7 mouse cellular contexts compared by ENCODE assay signal in genomic region chr5:69704261-69705167, GRCm38 (mm10).
DNase-seq lines count a peak whose midpoint lies in the region; ATAC-seq and TF ChIP-seq lines count a peak whose summit lies in the region.

No protein-coding gene starts in this region.

- DNase-seq in lung, postnatal 0 days (ENCODE audit: low spot score), result no peak
- no peak for DNase-seq in lung, adult 2 months
- DNase-seq in embryo, embryonic 10 days (ENCODE audit: low spot score), result peak; percentile 70
- DNase-seq in hindbrain, embryonic 14.5 days (ENCODE audit: low spot score), result peak; percentile 80
- DNase-seq in thymus, postnatal 0 days (ENCODE audit: low spot score), result no peak
- DNase-seq in spleen, adult 12 weeks (ENCODE audit: low spot score), result no peak

- H3K9ac ChIP-seq in lung, postnatal 0 days (replicated peaks; ENCODE audit: low read depth), result no peak overlapping the region
- H3K9ac ChIP-seq in hindbrain, embryonic 14.5 days, result no peak overlapping the region
- no peak overlapping the region for H3K9ac ChIP-seq in neural tube, embryonic 13.5 days

- WGBS in lung, postnatal 0 days, result 40% methylated on average over 2 of the region's 2 CpGs
- 47% methylated on average over 2 of the region's 2 CpGs for WGBS in lung, adult 2 months
- 49% methylated on average over 2 of the region's 2 CpGs for WGBS in hindbrain, embryonic 14.5 days
- 61% methylated on average over 2 of the region's 2 CpGs for WGBS in neural tube, embryonic 13.5 days

- H3K36me3 ChIP-seq in lung, postnatal 0 days (ENCODE audit: insufficient read depth, low read length), result no peaks in the 10 kb centered on the region
- no peaks in the 10 kb centered on the region for H3K36me3 ChIP-seq in hindbrain, embryonic 14.5 days (replicated peaks; ENCODE audit: control insufficient read depth, insufficient read depth)
- no peaks in the 10 kb centered on the region for H3K36me3 ChIP-seq in neural tube, embryonic 13.5 days

- H3K27me3 ChIP-seq in lung, postnatal 0 days (replicated peaks; ENCODE audit: insufficient read depth, low read length), result no peaks in the 10 kb centered on the region
- H3K27me3 ChIP-seq in hindbrain, embryonic 14.5 days (ENCODE audit: control insufficient read depth, insufficient read depth, low read length), result no peaks in the 10 kb centered on the region
- H3K27me3 ChIP-seq in neural tube, embryonic 13.5 days, result no peaks in the 10 kb centered on the region

- H3K4me1 ChIP-seq in lung, postnatal 0 days (ENCODE audit: insufficient read depth, low read depth, low read length), result no peaks in the 10 kb centered on the region
- no peaks in the 10 kb centered on the region for H3K4me1 ChIP-seq in lung, adult 2 months (ENCODE audit: control insufficient read depth, insufficient read depth, low read length)
- no peaks in the 10 kb centered on the region; the same call in 1 of the 2 replicates for H3K4me1 ChIP-seq in hindbrain, embryonic 14.5 days (replicated peaks; ENCODE audit: control insufficient read depth, insufficient read depth, low read length)
- no peaks in the 10 kb centered on the region; the same call in 1 of the 2 replicates for H3K4me1 ChIP-seq in neural tube, embryonic 13.5 days (replicated peaks)

- H3K27ac ChIP-seq in lung, postnatal 0 days (ENCODE audit: low read length), result no peak overlapping the region
- no peak overlapping the region for H3K27ac ChIP-seq in hindbrain, embryonic 14.5 days
- no peak overlapping the region for H3K27ac ChIP-seq in neural tube, embryonic 13.5 days (replicated peaks)

- no peak for ATAC-seq in lung, postnatal 0 days
- peak; percentile 65; the same call in 1 of the 2 replicates for ATAC-seq in hindbrain, embryonic 14.5 days (ENCODE audit: low FRiP score)
- ATAC-seq in neural tube, embryonic 13.5 days (ENCODE audit: low read depth), result peak; percentile 43; the same call in 1 of the 2 replicates

- H3K4me2 ChIP-seq in lung, postnatal 0 days (replicated peaks; ENCODE audit: low read depth, low read length), result no peak overlapping the region
- no peak overlapping the region for H3K4me2 ChIP-seq in hindbrain, embryonic 14.5 days (replicated peaks)
- H3K4me2 ChIP-seq in neural tube, embryonic 13.5 days, result no peak overlapping the region

- no peak for TF ChIP-seq EP300 in lung, postnatal 0 days (IDR thresholded peaks at IDR 0.05)

- peak; percentile 12; the same call in 1 of the 2 replicates for TF ChIP-seq CTCF in lung, postnatal 0 days (IDR thresholded peaks at IDR 0.05)
- no peak for TF ChIP-seq CTCF in lung, adult 2 months (IDR thresholded peaks at IDR 0.05; ENCODE audit: insufficient read depth, low read length)

- no peaks in the 10 kb centered on the region for H3K9me3 ChIP-seq in lung, postnatal 0 days (ENCODE audit: low read length)
- no peaks in the 10 kb centered on the region for H3K9me3 ChIP-seq in hindbrain, embryonic 14.5 days (ENCODE audit: control insufficient read depth, low read length)
- H3K9me3 ChIP-seq in neural tube, embryonic 13.5 days, result no peaks in the 10 kb centered on the region

- no peak overlapping the region for H3K4me3 ChIP-seq in lung, postnatal 0 days (ENCODE audit: low read depth, low read length)
- H3K4me3 ChIP-seq in lung, adult 2 months (replicated peaks; ENCODE audit: extremely low read depth, low read depth, low read length), result no peak overlapping the region
- no peak overlapping the region for H3K4me3 ChIP-seq in hindbrain, embryonic 14.5 days (replicated peaks; ENCODE audit: low read length)
- no peak overlapping the region for H3K4me3 ChIP-seq in neural tube, embryonic 13.5 days

- no peak for TF ChIP-seq POLR2A in lung, adult 2 months (IDR thresholded peaks at IDR 0.05; ENCODE audit: borderline replicate concordance, extremely low read depth, low read depth, low read length)

Comparison
In these comparisons a context has a peak if more than half of its experiments do, and no peak if none do; other contexts are left out.
1. DNase-seq: peak in embryo, embryonic 10 days (single experiment) and hindbrain, embryonic 14.5 days (single experiment); none in lung, postnatal 0 days (single experiment), lung, adult 2 months (single experiment), thymus, postnatal 0 days (single experiment) and spleen, adult 12 weeks (single experiment).